Mouse (Mus musculus) MEL (cell line): ENCODE results near the gene Amtn. TPM values are rescaled to one million over a fixed set of nuclear protein-coding genes. Genes with fewer than 3 reads are reported as not detected.
"Not testable (repeated sequence)": the region's sequence is repeated elsewhere in the genome, so short reads cannot be mapped to it uniquely, and the experiment has no call there.

Experiments
- DNase-seq: peaks from one replicate; pipeline ENCODE4 v3.0.0; 2011; ENCODE audit warnings: low read depth, low spot score
- H3K27ac ChIP-seq: 2 replicates; pipeline ENCODE4 v1.5.1; 2012; ENCODE audit warnings: low read depth, mild to moderate bottlenecking, control low read depth, low read length, moderate library complexity; ENCODE audit not compliant: control insufficient read depth
- H3K27me3 ChIP-seq, 2 experiments: fragments of 150-350 bp in 1 of 2; sonication (generic) in 1 of 2; 2 replicates each; pipeline ENCODE4 v1.6.1; 2012; ENCODE audit warnings: low read length in 2 of 2, mild to moderate bottlenecking in 2 of 2, improper control_type of control experiment in 1 of 2, moderate library complexity in 1 of 2; ENCODE audit not compliant: insufficient read depth in 2 of 2, control insufficient read depth in 1 of 2
- H3K36me3 ChIP-seq, 2 experiments: 2 replicates each; pipeline ENCODE4 v1.6.1; 2012 to 2014; ENCODE audit warnings: low read length in 2 of 2, improper control_type of control experiment in 1 of 2, inconsistent platforms in 1 of 2, mild to moderate bottlenecking in 1 of 2; ENCODE audit not compliant: insufficient read depth in 2 of 2, control insufficient read depth in 1 of 2
- H3K4me1 ChIP-seq, 2 experiments: fragments of 150-350 bp in 1 of 2; sonication (generic) in 1 of 2; 2 replicates each; pipeline ENCODE4 v1.6.1; 2012; ENCODE audit warnings: low read length in 2 of 2, improper control_type of control experiment in 1 of 2, mild to moderate bottlenecking in 1 of 2; ENCODE audit not compliant: insufficient read depth in 2 of 2, control insufficient read depth in 1 of 2
- H3K4me3 ChIP-seq, 2 experiments: fragments of 150-350 bp in 1 of 2; sonication (generic) in 1 of 2; 2 replicates each; pipeline ENCODE4 v1.5.1; 2012; ENCODE audit warnings: low read depth in 2 of 2, low read length in 2 of 2, mild to moderate bottlenecking in 2 of 2, moderate library complexity in 2 of 2, control low read depth in 1 of 2, improper control_type of control experiment in 1 of 2; ENCODE audit not compliant: control insufficient read depth in 1 of 2, insufficient read depth in 1 of 2
- H3K79me2 ChIP-seq: 2 replicates; pipeline ENCODE4 v1.6.1; 2012; ENCODE audit warnings: mild to moderate bottlenecking, low read length, moderate library complexity; ENCODE audit not compliant: control insufficient read depth, poor library complexity, insufficient read depth
- H3K9ac ChIP-seq: 2 replicates; pipeline ENCODE4 v1.6.1; 2012; ENCODE audit warnings: low read depth, mild to moderate bottlenecking, control low read depth, low read length, moderate library complexity; ENCODE audit not compliant: control insufficient read depth, poor library complexity, severe bottlenecking
- H3K9me3 ChIP-seq: fragments of 150-350 bp; sonication (generic); replicated peaks from 2 replicates; pipeline ENCODE4 v1.6.1; 2012; ENCODE audit warnings: mild to moderate bottlenecking, low read length, improper control_type of control experiment, moderate library complexity; ENCODE audit not compliant: insufficient read depth
- BHLHE40 ChIP-seq: IDR thresholded peaks from 2 replicates; pipeline ENCODE4 v1.6.1; 2012; ENCODE audit warnings: low read depth, mild to moderate bottlenecking, inconsistent platforms, low read length, improper control_type of control experiment, borderline replicate concordance
- CHD2 ChIP-seq: IDR thresholded peaks from 2 replicates; pipeline ENCODE4 v1.6.1; 2011; ENCODE audit warnings: low read length, improper control_type of control experiment
- CTCF ChIP-seq, 3 experiments: IDR thresholded peaks in 2 of 3; conservative IDR thresholded peaks in 1 of 3; 2 replicates each; pipeline ENCODE4 v1.5.1; 2011 to 2012; ENCODE audit warnings: low read length in 3 of 3, low read depth in 2 of 3, mild to moderate bottlenecking in 2 of 3, improper control_type of control experiment in 1 of 3, inconsistent platforms in 1 of 3, mixed read lengths in 1 of 3, moderate library complexity in 1 of 3; ENCODE audit not compliant: control insufficient read depth in 1 of 3, insufficient read depth in 1 of 3, poor library complexity in 1 of 3, severe bottlenecking in 1 of 3
- ETS1 ChIP-seq: IDR thresholded peaks from 2 replicates; pipeline ENCODE4 v1.6.1; 2012; ENCODE audit warnings: low read depth, mild to moderate bottlenecking, inconsistent platforms, low read length, improper control_type of control experiment, moderate library complexity
- GABPA ChIP-seq: IDR thresholded peaks from 2 replicates; pipeline ENCODE4 v1.6.1; 2012; ENCODE audit warnings: low read depth, mild to moderate bottlenecking, inconsistent platforms, low read length, improper control_type of control experiment, moderate library complexity
- GATA1 ChIP-seq: IDR thresholded peaks from 2 replicates; pipeline ENCODE4 v1.6.1; 2011; ENCODE audit warnings: low read depth, low read length, improper control_type of control experiment
- MAFK ChIP-seq: IDR thresholded peaks from 2 replicates; pipeline ENCODE4 v1.6.1; 2011; ENCODE audit warnings: low read depth, mild to moderate bottlenecking, low read length, improper control_type of control experiment, borderline replicate concordance
- MAX ChIP-seq: IDR thresholded peaks from 2 replicates; pipeline ENCODE4 v1.6.1; 2011; ENCODE audit warnings: low read length, improper control_type of control experiment
- MAZ ChIP-seq: IDR thresholded peaks from 2 replicates; pipeline ENCODE4 v1.6.1; 2012; ENCODE audit warnings: low read depth, mild to moderate bottlenecking, inconsistent platforms, low read length, improper control_type of control experiment
- MYB ChIP-seq: IDR thresholded peaks from 2 replicates; pipeline ENCODE4 v1.6.1; 2011; ENCODE audit warnings: mild to moderate bottlenecking, low read depth, low read length, improper control_type of control experiment
- NRF1 ChIP-seq: IDR thresholded peaks from 2 replicates; pipeline ENCODE4 v1.6.1; 2014; ENCODE audit warnings: low read depth, mild to moderate bottlenecking, inconsistent platforms, low read length, improper control_type of control experiment, moderate library complexity; ENCODE audit not compliant: poor library complexity, insufficient read depth, severe bottlenecking
- RAD21 ChIP-seq: IDR thresholded peaks from 2 replicates; pipeline ENCODE4 v1.6.1; 2011; ENCODE audit warnings: mild to moderate bottlenecking, low read depth, low read length, improper control_type of control experiment
- SIN3A ChIP-seq: IDR thresholded peaks from 2 replicates; pipeline ENCODE4 v1.6.1; 2012; ENCODE audit warnings: low read length, improper control_type of control experiment, inconsistent platforms
- SMC3 ChIP-seq: IDR thresholded peaks from 2 replicates; pipeline ENCODE4 v1.6.1; 2011; ENCODE audit warnings: low read depth, low read length, improper control_type of control experiment
- TBP ChIP-seq: IDR thresholded peaks from 2 replicates; pipeline ENCODE4 v1.8.0; 2011; ENCODE audit warnings: low read depth, low read length, improper control_type of control experiment
- TCF12 ChIP-seq: IDR thresholded peaks from 2 replicates; pipeline ENCODE4 v1.6.1; 2014; ENCODE audit warnings: low read depth, mild to moderate bottlenecking, inconsistent platforms, low read length, improper control_type of control experiment, moderate library complexity
- ZC3H11A ChIP-seq: IDR thresholded peaks from 2 replicates; pipeline ENCODE4 v1.6.1; 2012; ENCODE audit warnings: low read depth, mild to moderate bottlenecking, inconsistent platforms, low read length, improper control_type of control experiment
- ZKSCAN1 ChIP-seq: IDR thresholded peaks from 2 replicates; pipeline ENCODE4 v1.6.1; 2012; ENCODE audit warnings: low read depth, mild to moderate bottlenecking, inconsistent platforms, low read length, improper control_type of control experiment, moderate library complexity
- ZMIZ1 ChIP-seq: IDR thresholded peaks from 2 replicates; pipeline ENCODE4 v1.6.1; 2012; ENCODE audit warnings: low read depth, mild to moderate bottlenecking, inconsistent platforms, low read length, improper control_type of control experiment, moderate library complexity
- ZNF384 ChIP-seq: IDR thresholded peaks from 2 replicates; pipeline ENCODE4 v1.6.1; 2012; ENCODE audit warnings: low read depth, mild to moderate bottlenecking, inconsistent platforms, low read length, improper control_type of control experiment
- polyA plus RNA-seq, 2 experiments: library from polyadenylated mRNA; stranded (reverse) in 1 of 2; unstranded in 1 of 2; fragments of >175 nt in 1 of 2; fragments of >200 nt in 1 of 2; gene quantifications; 2 replicates each; pipeline versions ENCODE4 v1.2.1 to v1.2.4; 2012; ENCODE audit warnings: low replicate concordance in 2 of 2, low read depth in 1 of 2; ENCODE audit not compliant: insufficient read length in 2 of 2, insufficient read depth in 1 of 2, missing spikeins in 1 of 2
- total RNA-seq: library from RNA; depleted of rRNA; stranded (reverse); fragments of 300-350 nt; gene quantifications from 2 replicates; pipeline ENCODE4 v1.2.3, GENCODE M21; 2012

Gene Amtn
- total and polyA plus RNA-seq, 3 experiments = not detected

- H3K4me1 ChIP-seq, H3K27me3 ChIP-seq, H3K27ac ChIP-seq, H3K79me2 ChIP-seq, H3K36me3 ChIP-seq, H3K4me3 ChIP-seq, H3K9ac ChIP-seq, H3K9me3 ChIP-seq: not testable (repeated sequence)
- peak; percentile 36 for TF ChIP-seq RAD21
- peak in 1 of 3 experiments; percentile 32; a peak in 2 of 6 replicates for TF ChIP-seq CTCF (IDR thresholded peaks at IDR 0.05 in 2 of 3, conservative IDR thresholded peaks at IDR 0.05 in 1 of 3; ENCODE audit: control insufficient read depth in 1 of 3, insufficient read depth in 1 of 3, low read depth in 2 of 3, low read length in 3 of 3, poor library complexity in 1 of 3, severe bottlenecking in 1 of 3)
- TF ChIP-seq SMC3 = peak; percentile 22; the same call in 1 of the 2 replicates
- peak; percentile 13 for DNase-seq
These were observed 16.1 kb downstream of the Amtn start for GRCm38 (mm10) chr5:88391960-88392359.

GRCm38 (mm10) chr5:88398581-88398980, 22.7 kb downstream of the Amtn start:
- no peaks in the 10 kb centered on the region for H3K9me3 ChIP-seq

GRCm38 (mm10) chr5:88399849-88400248, 23.9 kb downstream of the Amtn start:
- H3K27me3 ChIP-seq = no peaks in the 10 kb centered on the region; a peak in 1 of 4 replicates
- no peaks in the 10 kb centered on the region for H3K9me3 ChIP-seq
- H3K4me3 ChIP-seq = no peak overlapping the region
- TF ChIP-seq CTCF (IDR thresholded peaks at IDR 0.05 in 2 of 3, conservative IDR thresholded peaks at IDR 0.05 in 1 of 3; ENCODE audit: control insufficient read depth in 1 of 3, insufficient read depth in 1 of 3, low read depth in 2 of 3, low read length in 3 of 3, poor library complexity in 1 of 3, severe bottlenecking in 1 of 3) (peak; percentile 19 to 78 (median 71); a peak in 5 of 6 replicates), MAZ (no peak), ZKSCAN1 (peak; percentile 82; the same call in 1 of the 2 replicates), SIN3A (no peak; the same call in 1 of the 2 replicates), ZMIZ1 (no peak), TBP (no peak), MYB (no peak), RAD21 (peak; percentile 85), SMC3 (peak; percentile 78), ZC3H11A (peak; percentile 65), ZNF384 (peak; percentile 99), NRF1 (no peak)
- no peak overlapping the region for H3K27ac ChIP-seq
- H3K4me1 ChIP-seq = no peaks in the 10 kb centered on the region
- H3K79me2 ChIP-seq = no peaks in the 10 kb centered on the region
- no peak overlapping the region for H3K9ac ChIP-seq
- H3K36me3 ChIP-seq = no peaks in the 10 kb centered on the region
- peak; percentile 78 for DNase-seq

More at GRCm38 (mm10) chr5:88398581-88398980, 22.7 kb downstream of the Amtn start:
- no peak overlapping the region for H3K27ac ChIP-seq
- no peaks in the 10 kb centered on the region for H3K4me1 ChIP-seq
- no peaks in the 10 kb centered on the region for H3K79me2 ChIP-seq
- TF ChIP-seq NRF1 = no peak
- TF ChIP-seq MAX = no peak
- TF ChIP-seq RAD21 = no peak
- TF ChIP-seq GATA1 = no peak
- no peak for TF ChIP-seq MAFK
- no peak for TF ChIP-seq CTCF (IDR thresholded peaks at IDR 0.05 in 2 of 3, conservative IDR thresholded peaks at IDR 0.05 in 1 of 3; ENCODE audit: control insufficient read depth in 1 of 3, insufficient read depth in 1 of 3, low read depth in 2 of 3, low read length in 3 of 3, poor library complexity in 1 of 3, severe bottlenecking in 1 of 3)
- no peak for TF ChIP-seq GABPA
- TF ChIP-seq CHD2 = no peak
- TF ChIP-seq MAZ = no peak
- no peak for TF ChIP-seq TCF12
- no peak for TF ChIP-seq ZMIZ1
- TF ChIP-seq ZC3H11A = no peak
- no peak for TF ChIP-seq BHLHE40
- no peak for TF ChIP-seq ZKSCAN1
- TF ChIP-seq ETS1 = no peak
- no peak for TF ChIP-seq TBP
- TF ChIP-seq, all 39 proteins: peak for 0
- no peaks in the 10 kb centered on the region; a peak in 1 of 4 replicates for H3K27me3 ChIP-seq
- H3K36me3 ChIP-seq = no peaks in the 10 kb centered on the region
- DNase-seq = no peak
- H3K4me3 ChIP-seq = no peak overlapping the region
- H3K9ac ChIP-seq = no peak overlapping the region
